Mouse (Mus musculus) hindbrain, embryonic 11.5 days (tissue): Measurements from ENCODE around the gene Rnf185. TPM values are rescaled to one million over a fixed set of nuclear protein-coding genes. Genes with fewer than 3 reads are reported as not detected.

Source experiments
- ATAC-seq: fragments of 200-750 bp; cut with Nextera tagmentation; 2 replicates; pipeline ENCODE4 v1.8.0; 2017; ENCODE audit warnings: mild to moderate bottlenecking, moderate TSS enrichment, moderate library complexity; ENCODE audit not compliant: low FRiP score
- DNase-seq: peaks from one replicate; pipeline ENCODE4 v3.0.0-alpha.2; 2015; ENCODE audit warnings: low spot score
- H3K27ac ChIP-seq: fragments of 300-500 bp; sonication (generic); 2 replicates; pipeline ENCODE4 v1.5.1; 2014; ENCODE audit warnings: mild to moderate bottlenecking, low read depth, low read length
- H3K27me3 ChIP-seq: fragments of 300-500 bp; sonication (generic); 2 replicates; pipeline ENCODE4 v1.6.1; 2014; ENCODE audit warnings: mild to moderate bottlenecking, low read length, moderate library complexity, mixed read lengths; ENCODE audit not compliant: control insufficient read depth, insufficient read depth
- H3K36me3 ChIP-seq: fragments of 300-500 bp; sonication (generic); 2 replicates; pipeline ENCODE4 v1.6.1; 2014; ENCODE audit warnings: mild to moderate bottlenecking, low read length, moderate library complexity, mixed read lengths; ENCODE audit not compliant: control insufficient read depth, insufficient read depth
- H3K4me1 ChIP-seq: fragments of 300-500 bp; sonication (generic); replicated peaks from 2 replicates; pipeline ENCODE4 v1.6.1; 2014; ENCODE audit warnings: low read length, mixed read lengths; ENCODE audit not compliant: control insufficient read depth, insufficient read depth
- H3K4me2 ChIP-seq: fragments of 300-500 bp; sonication (generic); replicated peaks from 2 replicates; pipeline ENCODE4 v1.6.1; 2014; ENCODE audit warnings: mild to moderate bottlenecking, low read depth, low read length
- H3K4me3 ChIP-seq: fragments of 300-500 bp; sonication (generic); 2 replicates; pipeline ENCODE4 v1.5.1; 2014; ENCODE audit warnings: low read depth, low read length
- H3K9ac ChIP-seq: fragments of 300-500 bp; sonication (generic); 2 replicates; pipeline ENCODE4 v1.6.1; 2014; ENCODE audit warnings: low read depth, low read length
- H3K9me3 ChIP-seq: fragments of 300-500 bp; sonication (generic); 2 replicates; pipeline ENCODE4 v1.6.1; 2016; ENCODE audit warnings: low read length; ENCODE audit not compliant: control insufficient read depth
- WGBS: fragments of 180-500 bp; shearing (Covaris S2); extraction: QIAGEN DNeasy Blood & Tissue Kit; methylation state at CpG from one replicate; pipeline ENCODE4 v1.1.7; 2014; 5-methylcytosine and 5-hydroxymethylcytosine counted together
- polyA plus RNA-seq: library from polyadenylated mRNA; unstranded; fragments of >200 nt; fragmentation: Nextera tagmentation; extraction: Ambion mirVana; gene quantifications from 2 replicates; pipeline ENCODE4 v1.2.1, GENCODE M21; 2014

Rnf185 gene
- polyA plus RNA-seq, 1 experiment from 2014 or later: 51.4 TPM

DNA sequence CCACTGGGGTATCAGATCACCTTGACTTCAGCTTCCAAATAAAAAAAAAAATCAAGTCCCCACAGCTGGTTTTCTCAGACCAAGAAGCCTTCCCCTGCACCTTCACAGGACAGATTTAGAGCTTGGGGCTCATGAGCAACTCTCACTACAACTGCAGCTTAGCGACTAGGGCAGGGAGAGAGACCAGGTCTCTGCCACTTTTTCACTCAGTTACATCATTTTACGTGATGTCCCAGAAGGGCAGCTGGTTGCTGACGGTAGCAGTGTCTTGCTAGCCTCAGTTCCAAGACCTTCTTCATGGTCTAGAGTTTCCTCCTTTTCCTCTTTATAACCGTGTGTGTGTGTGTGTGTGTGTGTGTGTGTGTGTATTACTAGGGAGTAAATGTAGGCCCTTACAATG is 18.4 kb downstream of the Rnf185 start:
- H3K4me3 ChIP-seq: no peak overlapping the region
- no peak overlapping the region for H3K4me2 ChIP-seq
- H3K9me3 ChIP-seq: no peaks in the 10 kb centered on the region
- no peak overlapping the region for H3K27ac ChIP-seq
- no peaks in the 10 kb centered on the region for H3K27me3 ChIP-seq
- ATAC-seq (no peak), DNase-seq (no peak)
- WGBS: 83% methylated on average over 4 of the region's 4 CpGs
- no peaks in the 10 kb centered on the region for H3K36me3 ChIP-seq
- H3K9ac ChIP-seq: no peak overlapping the region
- H3K4me1 ChIP-seq: no peaks in the 10 kb centered on the region

DNA sequence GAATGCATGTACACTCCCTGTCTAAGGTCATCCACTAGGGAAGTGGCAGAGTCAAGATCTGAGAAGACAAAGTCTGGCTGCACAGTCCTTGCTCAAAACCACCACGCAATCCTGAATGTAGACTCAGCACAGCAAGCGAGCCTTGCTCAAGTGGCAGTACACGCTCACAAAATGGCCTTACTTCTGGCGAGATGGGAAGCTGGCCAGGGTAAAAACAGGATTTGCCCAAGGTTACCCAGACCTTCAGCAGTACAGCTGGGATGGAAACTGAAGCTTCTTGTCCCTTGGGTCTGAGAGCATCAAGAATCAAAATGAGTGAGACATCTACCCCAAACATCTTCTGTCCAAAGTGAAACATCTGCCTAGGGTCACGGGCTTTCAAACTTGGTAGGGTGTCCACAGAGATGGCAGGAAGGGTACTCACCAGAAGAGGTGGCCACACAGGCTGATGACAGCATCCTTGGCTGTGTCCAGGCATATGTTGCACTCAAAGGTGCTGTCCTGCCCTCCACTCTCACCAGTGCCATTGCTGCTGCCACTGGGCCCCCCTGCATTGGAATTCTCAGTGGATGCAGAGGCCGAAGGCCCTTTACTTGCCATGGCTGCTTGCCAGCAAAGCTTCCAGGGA is 20.1 kb downstream of the Rnf185 start:
- Histone ChIP-seq H3K9me3 (no peaks in the 10 kb centered on the region), H3K4me1 (no peaks in the 10 kb centered on the region), H3K9ac (no peak overlapping the region), H3K36me3 (no peaks in the 10 kb centered on the region), H3K4me3 (no peak overlapping the region), H3K4me2 (no peak overlapping the region), H3K27me3 (no peaks in the 10 kb centered on the region), H3K27ac (no peak overlapping the region)
- DNase-seq: no peak
- ATAC-seq: no peak
- WGBS: 96% methylated on average over 6 of the region's 6 CpGs

- no peak overlapping the region for H3K9ac ChIP-seq
- no peak overlapping the region for H3K27ac ChIP-seq
- no peaks in the 10 kb centered on the region for H3K4me1 ChIP-seq
- H3K4me3 ChIP-seq: no peak overlapping the region
- WGBS: 95% methylated on average over 3 of the region's 3 CpGs
- H3K9me3 ChIP-seq: no peaks in the 10 kb centered on the region
- ATAC-seq (no peak), DNase-seq (no peak)
- H3K36me3 ChIP-seq: no peaks in the 10 kb centered on the region
- H3K4me2 ChIP-seq: no peak overlapping the region
- H3K27me3 ChIP-seq: no peaks in the 10 kb centered on the region
Observed at GRCm38 (mm10) chr11:3431515-3431914, 20.6 kb downstream of the Rnf185 start.

GRCm38 (mm10) chr11:3428632-3429031 is 23.5 kb downstream of the Rnf185 start:
- no peaks in the 10 kb centered on the region for H3K4me1 ChIP-seq
- peaks cover 5% of the 10 kb centered on the region; the same call in 1 of the 2 replicates for H3K36me3 ChIP-seq
- H3K9me3 ChIP-seq: no peaks in the 10 kb centered on the region
- no peak overlapping the region for H3K27ac ChIP-seq
- no peak for ATAC-seq
- H3K27me3 ChIP-seq: no peaks in the 10 kb centered on the region
- WGBS: 92% methylated on average over 7 of the region's 7 CpGs
- no peak for DNase-seq
- no peak overlapping the region for H3K4me3 ChIP-seq
- no peak overlapping the region for H3K4me2 ChIP-seq
- H3K9ac ChIP-seq: no peak overlapping the region

DNA sequence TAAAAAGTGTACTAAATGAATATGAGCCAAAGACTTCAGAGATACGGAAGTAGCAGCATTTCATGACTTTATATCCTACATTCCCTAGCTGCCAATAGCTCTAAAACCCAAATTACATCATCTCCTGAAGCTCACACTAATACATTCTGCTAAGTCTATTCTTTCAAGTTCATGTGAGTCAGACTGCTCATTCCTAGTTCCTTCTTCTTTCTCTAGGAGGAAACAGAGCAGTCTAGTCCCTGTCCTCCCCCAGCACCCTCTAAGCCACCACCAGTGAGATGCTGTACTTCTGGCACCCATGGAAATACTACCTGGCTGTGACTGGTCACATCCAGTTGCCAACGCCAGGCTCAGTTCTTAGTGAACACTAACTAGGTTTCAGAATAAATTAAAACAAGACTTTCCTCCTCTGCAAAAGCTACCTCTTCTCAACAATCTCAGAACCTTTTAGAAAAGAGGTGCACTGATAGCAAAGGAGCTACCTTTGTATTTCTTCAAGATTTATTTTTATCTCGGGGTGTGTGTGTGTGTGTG is 24.4 kb downstream of the Rnf185 start:
- Histone ChIP-seq H3K27ac (no peak overlapping the region), H3K4me2 (no peak overlapping the region), H3K36me3 (peaks cover 5% of the 10 kb centered on the region; the same call in 1 of the 2 replicates), H3K4me1 (no peaks in the 10 kb centered on the region), H3K9ac (no peak overlapping the region), H3K4me3 (no peak overlapping the region), H3K27me3 (no peaks in the 10 kb centered on the region), H3K9me3 (no peaks in the 10 kb centered on the region)
- 91% methylated on average over 3 of the region's 3 CpGs for WGBS
- DNase-seq: no peak
- ATAC-seq: no peak

DNA sequence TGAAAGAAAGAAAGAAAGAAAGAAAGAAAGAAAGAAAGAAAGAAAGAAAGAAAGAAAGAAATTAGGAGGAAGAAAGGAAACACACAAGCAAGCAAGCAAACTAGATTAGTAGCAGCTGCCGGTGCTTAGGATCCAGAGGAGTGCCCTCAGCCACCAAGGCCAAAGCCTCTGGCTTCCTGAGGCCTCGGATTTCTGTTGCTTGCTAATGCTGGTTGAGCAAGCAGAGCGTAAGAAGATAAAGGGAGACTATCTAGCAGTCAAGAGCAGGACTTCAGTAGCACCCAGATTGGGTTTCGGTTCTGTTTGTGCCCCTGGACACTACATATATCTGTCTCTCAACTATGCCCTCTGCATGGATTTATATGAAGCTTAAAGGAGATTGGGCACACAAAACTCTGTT is 29.9 kb downstream of the Rnf185 start:
- Histone ChIP-seq H3K27ac (no peak overlapping the region), H3K4me2 (no peak overlapping the region), H3K9me3 (no peaks in the 10 kb centered on the region), H3K4me1 (no peaks in the 10 kb centered on the region), H3K27me3 (no peaks in the 10 kb centered on the region), H3K9ac (no peak overlapping the region), H3K4me3 (no peak overlapping the region), H3K36me3 (peaks cover 10% of the 10 kb centered on the region; the same call in 1 of the 2 replicates)
- DNase-seq (no peak), ATAC-seq (no peak)
- WGBS: 84% methylated on average over 4 of the region's 4 CpGs

DNA sequence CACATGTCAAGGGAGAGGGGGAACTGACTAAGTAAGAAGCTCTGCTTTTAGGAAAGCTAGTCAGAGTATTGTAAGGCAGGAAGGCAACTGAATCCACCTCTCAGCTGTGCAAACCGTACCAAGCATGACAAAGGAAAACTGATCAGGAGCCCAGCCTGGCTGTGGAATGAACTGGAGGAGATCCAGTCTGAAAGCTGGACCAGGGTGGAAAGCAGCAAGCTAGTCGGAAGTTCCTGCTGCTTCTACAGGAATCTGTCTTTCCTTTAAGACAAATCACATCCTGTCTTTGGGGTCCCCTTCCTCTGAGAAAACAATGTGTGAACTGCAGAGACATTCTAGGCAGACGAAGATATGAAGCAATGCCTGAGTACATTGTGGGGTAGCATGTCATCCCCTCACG is 33.4 kb downstream of the Rnf185 start:
- ATAC-seq: no peak
- no peak overlapping the region for H3K27ac ChIP-seq
- no peak overlapping the region for H3K4me3 ChIP-seq
- WGBS: 82% methylated on average over 4 of the region's 4 CpGs
- H3K9ac ChIP-seq: no peak overlapping the region
- peaks cover 5% of the 10 kb centered on the region; the same call in 1 of the 2 replicates for H3K36me3 ChIP-seq
- no peak for DNase-seq
- H3K9me3 ChIP-seq: no peaks in the 10 kb centered on the region
- no peaks in the 10 kb centered on the region for H3K4me1 ChIP-seq
- H3K27me3 ChIP-seq: no peaks in the 10 kb centered on the region
- no peak overlapping the region for H3K4me2 ChIP-seq

- WGBS: 84% methylated on average over 6 of the region's 6 CpGs
- no peak overlapping the region for H3K9ac ChIP-seq
- H3K4me1 ChIP-seq: no peaks in the 10 kb centered on the region
- H3K36me3 ChIP-seq: peaks cover 5% of the 10 kb centered on the region; the same call in 1 of the 2 replicates
- no peak overlapping the region for H3K27ac ChIP-seq
- H3K4me2 ChIP-seq: no peak overlapping the region
- ATAC-seq: no peak
- no peak for DNase-seq
- H3K4me3 ChIP-seq: no peak overlapping the region
- no peaks in the 10 kb centered on the region for H3K9me3 ChIP-seq
- H3K27me3 ChIP-seq: no peaks in the 10 kb centered on the region
Observed at GRCm38 (mm10) chr11:3417795-3418194, 34.4 kb downstream of the Rnf185 start.

DNA sequence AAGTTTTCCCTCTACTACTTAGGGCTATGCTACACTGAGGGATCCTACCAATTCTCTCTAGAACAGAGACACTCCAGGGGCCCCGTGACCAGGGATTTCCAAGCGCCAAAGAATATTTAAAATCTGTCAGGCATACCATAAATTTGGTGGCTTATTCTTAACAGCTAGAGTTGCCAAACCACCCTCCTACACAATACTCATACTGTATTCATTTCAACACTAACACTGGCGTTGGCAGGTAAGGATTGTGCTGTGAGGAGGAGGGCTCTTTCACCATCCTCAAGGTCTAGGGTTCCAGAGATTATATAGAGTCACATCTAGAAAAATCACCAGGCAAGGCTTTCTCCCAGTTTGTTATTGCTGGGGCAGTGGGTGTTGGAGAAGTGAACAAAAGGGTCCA is 35.8 kb downstream of the Rnf185 start:
- H3K27me3 ChIP-seq: no peaks in the 10 kb centered on the region
- no peaks in the 10 kb centered on the region for H3K9me3 ChIP-seq
- H3K4me1 ChIP-seq: no peaks in the 10 kb centered on the region
- H3K27ac ChIP-seq: no peak overlapping the region
- WGBS: 90% methylated on average over 3 of the region's 3 CpGs
- no peak overlapping the region for H3K4me3 ChIP-seq
- H3K36me3 ChIP-seq: peaks cover 5% of the 10 kb centered on the region; the same call in 1 of the 2 replicates
- no peak for ATAC-seq
- DNase-seq: no peak
- H3K9ac ChIP-seq: no peak overlapping the region
- H3K4me2 ChIP-seq: no peak overlapping the region
